Mouse (Mus musculus): Measurements from ENCODE around the gene Tfeb. TPM values are rescaled to one million over a fixed set of nuclear protein-coding genes. Genes with fewer than 3 reads are reported as not detected.

The Tfeb gene
- polyA plus RNA-seq, 1 experiment from 2014 or later = 3.0 TPM

DNA sequence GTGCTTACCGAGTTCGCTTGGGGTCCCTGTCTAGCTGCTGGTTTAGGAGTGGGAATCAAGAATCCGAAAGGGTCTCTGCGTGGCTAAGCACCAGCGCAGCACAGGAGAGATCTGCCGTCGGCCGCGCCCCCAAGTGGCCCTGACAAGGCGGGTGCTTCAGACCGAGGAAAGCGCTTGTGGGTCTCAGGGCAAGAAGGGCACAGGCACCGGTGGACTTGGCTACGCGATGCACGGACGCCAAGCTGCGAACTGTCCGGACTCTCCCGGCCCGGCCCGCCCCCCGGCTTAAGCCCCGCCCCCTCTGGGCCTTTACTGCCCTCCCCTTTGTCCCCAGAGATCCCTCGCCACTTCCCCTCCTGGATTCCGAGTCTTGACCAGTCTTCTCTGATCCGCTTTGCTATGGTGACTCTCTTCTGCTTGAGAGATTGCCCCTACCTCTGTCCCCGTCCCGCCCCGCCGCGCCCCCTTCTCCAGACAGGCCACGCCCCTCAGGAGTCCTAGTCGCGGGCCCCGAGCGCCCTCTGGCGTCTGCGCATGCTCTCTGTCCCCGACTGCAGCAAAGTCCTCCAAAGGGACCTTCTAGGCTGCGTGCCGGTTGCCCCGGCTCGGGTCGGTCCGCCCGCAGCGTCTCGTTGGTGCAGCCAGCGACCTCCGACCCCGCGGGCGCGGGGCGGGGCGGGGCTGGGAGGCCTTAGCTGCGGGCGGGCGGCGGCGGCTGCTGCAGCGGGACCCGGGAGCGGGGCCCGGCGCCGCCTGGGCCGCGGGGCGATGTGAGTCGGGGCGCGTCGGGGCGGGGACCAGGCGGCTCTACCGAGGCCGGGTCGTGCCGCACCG, 42.1 kb upstream of the Tfeb start, which contains the start of gene Prickle4:
TSS of gene Prickle4 (minus strand) at position 234 of the 834 bp plus-strand sequence.
- Histone ChIP-seq H3K27ac (ENCODE audit: low read length) (peak within 1 kb of the TSS; percentile 82), H3K4me1 (ENCODE audit: control insufficient read depth, insufficient read depth, low read length) (peaks cover 16% of the 10 kb centered on the region), H3K9ac (ENCODE audit: low read depth, low read length) (peak within 1 kb of the TSS; percentile 88), H3K4me2 (ENCODE audit: low read length) (peak within 1 kb of the TSS; percentile 59), H3K36me3 (ENCODE audit: control insufficient read depth, insufficient read depth, low read length) (peaks cover 3% of the 10 kb centered on the region; the same call in 1 of the 2 replicates), H3K4me3 (ENCODE audit: low read depth, low read length) (peak within 1 kb of the TSS; percentile 78), H3K27me3 (ENCODE audit: control insufficient read depth, insufficient read depth, low read depth, low read length) (no peaks in the 10 kb centered on the region), H3K9me3 (replicated peaks; ENCODE audit: control insufficient read depth, low read length, poor library complexity, severe bottlenecking) (no peaks in the 10 kb centered on the region)
- WGBS = 1% methylated on average over 75 of the region's 82 CpGs
- peak; percentile 95 for ATAC-seq

DNA sequence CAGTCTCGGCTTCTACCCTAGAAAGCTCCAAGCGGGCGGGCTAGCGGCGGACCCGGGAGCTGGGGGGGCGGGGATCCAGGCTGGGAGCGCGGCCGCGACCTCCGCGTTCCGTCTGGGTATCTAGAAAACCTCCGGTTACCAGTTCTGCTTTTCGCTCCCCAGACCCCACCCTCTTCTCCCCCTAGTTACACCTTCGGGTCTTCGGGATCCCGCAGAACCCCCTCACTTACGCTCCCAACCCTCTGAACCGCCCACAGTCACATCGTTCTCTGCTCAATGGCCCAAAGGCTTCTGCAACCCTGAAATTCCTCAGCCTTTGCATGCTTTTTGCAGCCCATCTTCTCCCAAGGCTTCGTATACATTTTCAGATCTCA, 41.5 kb upstream of the Tfeb start:
- H3K4me2 ChIP-seq (ENCODE audit: low read length) = peak overlapping the region; percentile 59
- no peaks in the 10 kb centered on the region for H3K27me3 ChIP-seq (ENCODE audit: control insufficient read depth, insufficient read depth, low read depth, low read length)
- peak overlapping the region; percentile 78 for H3K4me3 ChIP-seq (ENCODE audit: low read depth, low read length)
- peaks cover 3% of the 10 kb centered on the region; the same call in 1 of the 2 replicates for H3K36me3 ChIP-seq (ENCODE audit: control insufficient read depth, insufficient read depth, low read length)
- peak overlapping the region; percentile 82 for H3K27ac ChIP-seq (ENCODE audit: low read length)
- H3K9me3 ChIP-seq (replicated peaks; ENCODE audit: control insufficient read depth, low read length, poor library complexity, severe bottlenecking) = no peaks in the 10 kb centered on the region
- WGBS = 1% methylated on average over 11 of the region's 23 CpGs
- H3K9ac ChIP-seq (ENCODE audit: low read depth, low read length) = peak overlapping the region; percentile 88
- peaks cover 10% of the 10 kb centered on the region for H3K4me1 ChIP-seq (ENCODE audit: control insufficient read depth, insufficient read depth, low read length)
- ATAC-seq = peak; percentile 16; the same call in 1 of the 2 replicates

DNA sequence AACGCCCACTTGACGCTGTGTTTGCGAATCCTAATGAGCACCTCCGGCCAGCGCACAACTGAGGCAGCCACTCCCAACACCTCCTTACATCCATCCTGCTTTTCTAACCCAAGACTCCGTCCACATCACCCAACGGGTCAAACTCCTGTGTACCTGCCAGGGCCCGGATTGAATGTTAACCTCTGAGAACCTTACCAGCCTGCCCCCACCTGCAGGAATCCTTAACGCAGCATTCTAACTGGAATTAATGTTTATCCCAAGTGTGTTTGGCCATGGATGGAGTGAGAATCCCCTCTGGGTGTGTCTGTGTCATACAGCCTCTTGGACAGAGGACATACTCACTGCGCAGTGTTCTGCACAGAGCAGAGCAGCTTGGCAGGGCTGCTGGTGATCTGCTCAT, 38.7 kb upstream of the Tfeb start:
- H3K27me3 ChIP-seq (ENCODE audit: control insufficient read depth, insufficient read depth, low read depth, low read length) = no peaks in the 10 kb centered on the region
- ATAC-seq = no peak
- H3K4me1 ChIP-seq (ENCODE audit: control insufficient read depth, insufficient read depth, low read length) = peaks cover 10% of the 10 kb centered on the region
- peaks cover 3% of the 10 kb centered on the region; the same call in 1 of the 2 replicates for H3K36me3 ChIP-seq (ENCODE audit: control insufficient read depth, insufficient read depth, low read length)
- no peak overlapping the region for H3K4me2 ChIP-seq (ENCODE audit: low read length)
- H3K27ac ChIP-seq (ENCODE audit: low read length) = no peak overlapping the region
- 91% methylated on average over 10 of the region's 10 CpGs for WGBS
- H3K4me3 ChIP-seq (ENCODE audit: low read depth, low read length) = no peak overlapping the region
- H3K9me3 ChIP-seq (replicated peaks; ENCODE audit: control insufficient read depth, low read length, poor library complexity, severe bottlenecking) = no peaks in the 10 kb centered on the region
- H3K9ac ChIP-seq (ENCODE audit: low read depth, low read length) = no peak overlapping the region

DNA sequence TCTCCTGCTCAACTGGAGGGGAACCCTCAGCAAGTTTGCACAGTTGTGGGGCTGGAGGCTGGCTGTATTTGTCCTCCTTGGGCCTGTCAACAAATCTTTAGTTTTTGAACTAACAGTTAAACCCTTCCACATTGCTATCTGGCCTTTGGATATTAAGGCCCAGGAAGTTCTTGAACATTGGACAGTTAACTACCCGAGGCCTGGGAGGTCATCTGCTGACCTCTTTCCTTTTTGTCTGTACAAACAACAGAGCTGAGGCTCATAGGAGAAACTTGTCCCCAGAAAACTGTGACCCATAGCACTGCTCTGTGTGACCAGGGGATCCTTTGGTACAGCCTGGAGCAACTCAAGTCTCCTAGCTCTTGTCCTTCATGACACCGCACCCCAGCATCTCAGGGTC, 37.8 kb upstream of the Tfeb start:
- Histone ChIP-seq H3K27ac (ENCODE audit: low read length) (no peak overlapping the region), H3K9me3 (replicated peaks; ENCODE audit: control insufficient read depth, low read length, poor library complexity, severe bottlenecking) (no peaks in the 10 kb centered on the region), H3K4me2 (ENCODE audit: low read length) (no peak overlapping the region), H3K4me3 (ENCODE audit: low read depth, low read length) (no peak overlapping the region), H3K4me1 (ENCODE audit: control insufficient read depth, insufficient read depth, low read length) (peaks cover 8% of the 10 kb centered on the region), H3K36me3 (ENCODE audit: control insufficient read depth, insufficient read depth, low read length) (peaks cover 6% of the 10 kb centered on the region; the same call in 1 of the 2 replicates), H3K9ac (ENCODE audit: low read depth, low read length) (no peak overlapping the region), H3K27me3 (ENCODE audit: control insufficient read depth, insufficient read depth, low read depth, low read length) (no peaks in the 10 kb centered on the region)
- 76% methylated on average over 2 of the region's 2 CpGs for WGBS
- ATAC-seq = no peak

DNA sequence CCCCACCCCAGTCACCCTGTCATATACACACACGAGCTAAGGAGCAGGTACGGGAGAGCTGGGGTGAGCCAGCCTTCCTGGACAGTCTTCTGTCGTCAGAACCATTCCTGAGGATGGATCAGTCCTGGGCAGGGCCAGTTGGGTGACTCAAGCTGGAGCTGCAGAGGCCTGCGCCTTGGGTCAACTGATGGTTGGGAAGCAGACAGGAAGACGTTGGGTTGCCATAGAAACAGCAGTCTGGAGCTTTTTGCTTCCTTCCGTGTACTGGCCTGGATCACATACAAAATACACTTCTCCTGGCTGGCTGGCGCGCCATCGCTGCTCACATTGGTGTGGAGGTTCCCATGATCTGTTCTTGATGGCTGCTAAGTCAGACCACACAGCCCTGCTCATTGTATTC, 35.0 kb upstream of the Tfeb start:
- peaks cover 9% of the 10 kb centered on the region; the same call in 1 of the 2 replicates for H3K36me3 ChIP-seq (ENCODE audit: control insufficient read depth, insufficient read depth, low read length)
- no peak overlapping the region for H3K4me3 ChIP-seq (ENCODE audit: low read depth, low read length)
- H3K27me3 ChIP-seq (ENCODE audit: control insufficient read depth, insufficient read depth, low read depth, low read length) = no peaks in the 10 kb centered on the region
- ATAC-seq = peak; percentile 62
- no peak overlapping the region for H3K4me2 ChIP-seq (ENCODE audit: low read length)
- H3K27ac ChIP-seq (ENCODE audit: low read length) = peak overlapping the region; percentile 51
- WGBS = 69% methylated on average over 9 of the region's 9 CpGs
- H3K9ac ChIP-seq (ENCODE audit: low read depth, low read length) = no peak overlapping the region
- H3K9me3 ChIP-seq (replicated peaks; ENCODE audit: control insufficient read depth, low read length, poor library complexity, severe bottlenecking) = no peaks in the 10 kb centered on the region
- no peaks in the 10 kb centered on the region for H3K4me1 ChIP-seq (ENCODE audit: control insufficient read depth, insufficient read depth, low read length)

DNA sequence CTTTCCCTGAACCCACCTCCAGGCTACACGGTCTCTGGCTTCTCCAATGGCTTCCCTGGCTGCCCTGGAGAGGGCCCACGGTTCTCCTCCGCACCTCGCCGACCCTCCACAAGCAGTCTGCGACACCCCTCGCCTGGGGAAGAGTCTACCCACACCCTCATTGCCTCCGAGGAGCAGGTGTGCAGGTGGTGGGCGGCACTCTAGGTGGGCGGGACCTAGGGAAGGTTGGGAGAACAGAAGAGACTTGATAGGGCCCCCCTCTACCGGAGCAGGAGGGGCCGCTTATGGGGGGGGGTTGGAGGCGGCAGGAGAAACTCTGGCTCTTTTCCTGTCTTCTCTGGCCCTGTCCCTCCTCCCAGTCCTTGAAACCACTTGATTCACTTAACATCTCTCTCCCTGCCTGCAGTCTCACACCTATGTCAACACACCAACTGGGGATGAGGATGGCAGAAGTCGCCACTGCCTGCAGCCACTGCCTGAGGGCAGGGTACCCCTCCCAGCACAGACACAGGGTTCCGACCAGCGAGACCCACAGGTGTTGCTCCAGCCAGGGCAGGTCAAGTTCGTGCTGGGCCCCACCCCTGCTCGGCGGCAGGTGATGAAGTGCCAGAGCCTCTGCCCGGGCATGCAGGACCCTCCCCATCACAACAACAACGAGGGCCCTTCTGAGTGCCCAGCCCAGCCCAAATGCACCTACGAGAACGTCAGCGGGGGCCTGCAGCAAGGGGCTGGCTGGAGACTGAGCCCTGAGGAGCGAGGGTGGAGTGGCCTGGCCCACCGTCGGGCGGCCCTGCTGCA, 34.1 kb upstream of the Tfeb start:
- no peak overlapping the region for H3K9ac ChIP-seq (ENCODE audit: low read depth, low read length)
- WGBS = 55% methylated on average over 28 of the region's 28 CpGs
- H3K4me3 ChIP-seq (ENCODE audit: low read depth, low read length) = no peak overlapping the region
- H3K36me3 ChIP-seq (ENCODE audit: control insufficient read depth, insufficient read depth, low read length) = peaks cover 9% of the 10 kb centered on the region; the same call in 1 of the 2 replicates
- no peaks in the 10 kb centered on the region for H3K27me3 ChIP-seq (ENCODE audit: control insufficient read depth, insufficient read depth, low read depth, low read length)
- no peaks in the 10 kb centered on the region for H3K4me1 ChIP-seq (ENCODE audit: control insufficient read depth, insufficient read depth, low read length)
- H3K27ac ChIP-seq (ENCODE audit: low read length) = peak overlapping the region; percentile 51
- ATAC-seq = no peak
- no peak overlapping the region for H3K4me2 ChIP-seq (ENCODE audit: low read length)
- no peaks in the 10 kb centered on the region for H3K9me3 ChIP-seq (replicated peaks; ENCODE audit: control insufficient read depth, low read length, poor library complexity, severe bottlenecking)

DNA sequence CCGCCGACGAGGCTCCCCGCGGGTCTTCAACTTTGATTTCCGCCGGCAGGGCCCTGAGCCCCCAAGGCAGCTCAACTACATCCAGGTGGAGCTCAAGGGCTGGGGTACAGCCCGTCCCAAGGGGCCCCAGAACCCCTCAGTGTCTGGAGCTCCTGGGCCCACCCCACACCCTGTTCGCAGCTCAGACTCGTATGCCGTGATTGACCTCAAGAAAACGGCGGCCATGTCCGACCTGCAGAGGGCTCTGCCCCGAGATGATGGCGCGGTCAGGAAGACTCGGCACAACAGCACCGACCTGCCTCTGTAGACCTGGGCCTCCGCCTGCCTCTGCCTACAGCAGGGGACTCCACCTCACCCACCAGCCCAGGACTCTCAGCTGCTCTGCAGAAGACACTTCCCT, 33.3 kb upstream of the Tfeb start:
- Histone ChIP-seq H3K27ac (ENCODE audit: low read length) (no peak overlapping the region), H3K9me3 (replicated peaks; ENCODE audit: control insufficient read depth, low read length, poor library complexity, severe bottlenecking) (no peaks in the 10 kb centered on the region), H3K9ac (ENCODE audit: low read depth, low read length) (no peak overlapping the region), H3K36me3 (ENCODE audit: control insufficient read depth, insufficient read depth, low read length) (peaks cover 9% of the 10 kb centered on the region; the same call in 1 of the 2 replicates), H3K4me1 (ENCODE audit: control insufficient read depth, insufficient read depth, low read length) (no peaks in the 10 kb centered on the region), H3K27me3 (ENCODE audit: control insufficient read depth, insufficient read depth, low read depth, low read length) (no peaks in the 10 kb centered on the region), H3K4me2 (ENCODE audit: low read length) (no peak overlapping the region), H3K4me3 (ENCODE audit: low read depth, low read length) (no peak overlapping the region)
- 34% methylated on average over 20 of the region's 20 CpGs for WGBS
- ATAC-seq = no peak

DNA sequence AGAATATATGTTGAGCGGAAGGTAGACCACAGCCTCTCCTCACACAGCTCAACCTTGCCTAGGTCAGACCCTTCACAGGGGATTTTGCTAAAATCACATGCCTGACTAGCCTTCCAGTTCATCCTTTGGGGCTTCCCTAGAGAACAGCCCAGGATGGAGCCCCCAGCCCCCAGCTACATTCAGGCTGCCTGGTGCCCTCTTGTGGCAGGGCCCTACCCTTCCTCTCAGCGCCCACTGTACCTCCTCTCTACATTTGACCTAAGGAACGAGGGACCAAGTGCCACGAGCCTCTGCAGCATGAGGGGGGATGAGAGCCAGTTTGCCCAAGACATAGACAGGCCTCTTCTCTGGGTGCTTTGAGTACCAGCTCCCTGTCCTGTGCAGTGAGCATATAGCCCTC, 32.1 kb upstream of the Tfeb start:
- Histone ChIP-seq H3K36me3 (ENCODE audit: control insufficient read depth, insufficient read depth, low read length) (peaks cover 5% of the 10 kb centered on the region; the same call in 1 of the 2 replicates), H3K9me3 (replicated peaks; ENCODE audit: control insufficient read depth, low read length, poor library complexity, severe bottlenecking) (no peaks in the 10 kb centered on the region), H3K4me2 (ENCODE audit: low read length) (no peak overlapping the region), H3K27ac (ENCODE audit: low read length) (no peak overlapping the region), H3K9ac (ENCODE audit: low read depth, low read length) (no peak overlapping the region), H3K4me3 (ENCODE audit: low read depth, low read length) (no peak overlapping the region), H3K27me3 (ENCODE audit: control insufficient read depth, insufficient read depth, low read depth, low read length) (no peaks in the 10 kb centered on the region), H3K4me1 (ENCODE audit: control insufficient read depth, insufficient read depth, low read length) (no peaks in the 10 kb centered on the region)
- no peak for ATAC-seq
- 82% methylated on average over 4 of the region's 4 CpGs for WGBS

DNA sequence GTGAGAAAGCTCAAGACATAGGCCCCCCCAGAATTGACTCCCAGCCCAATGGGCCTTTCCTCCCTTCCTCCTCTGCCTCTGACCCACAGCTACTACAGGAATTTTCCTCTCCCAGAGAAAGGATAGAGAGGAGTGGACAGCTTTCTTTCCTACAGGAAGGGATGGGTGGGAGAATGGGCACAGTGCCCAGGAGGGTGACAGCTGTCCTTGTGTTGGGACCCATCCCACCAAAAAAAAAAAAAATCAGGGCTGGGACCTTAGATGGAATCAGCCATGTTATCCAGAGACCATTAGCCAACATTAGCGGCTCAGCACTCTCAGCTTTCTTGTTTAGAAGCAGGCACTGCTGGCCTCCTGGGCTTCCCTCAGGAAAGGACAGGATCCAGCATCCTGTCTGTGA, 30.6 kb upstream of the Tfeb start:
- 78% methylated on average over 1 of the region's 1 CpGs for WGBS
- H3K4me2 ChIP-seq (ENCODE audit: low read length) = no peak overlapping the region
- H3K9me3 ChIP-seq (replicated peaks; ENCODE audit: control insufficient read depth, low read length, poor library complexity, severe bottlenecking) = no peaks in the 10 kb centered on the region
- H3K27me3 ChIP-seq (ENCODE audit: control insufficient read depth, insufficient read depth, low read depth, low read length) = no peaks in the 10 kb centered on the region
- no peaks in the 10 kb centered on the region for H3K4me1 ChIP-seq (ENCODE audit: control insufficient read depth, insufficient read depth, low read length)
- no peak overlapping the region for H3K27ac ChIP-seq (ENCODE audit: low read length)
- ATAC-seq = no peak
- H3K4me3 ChIP-seq (ENCODE audit: low read depth, low read length) = no peak overlapping the region
- H3K9ac ChIP-seq (ENCODE audit: low read depth, low read length) = no peak overlapping the region
- peaks cover 5% of the 10 kb centered on the region; the same call in 1 of the 2 replicates for H3K36me3 ChIP-seq (ENCODE audit: control insufficient read depth, insufficient read depth, low read length)
